Mouse (Mus musculus): Measurements from ENCODE around the gene P4htm.

The P4htm gene

DNA sequence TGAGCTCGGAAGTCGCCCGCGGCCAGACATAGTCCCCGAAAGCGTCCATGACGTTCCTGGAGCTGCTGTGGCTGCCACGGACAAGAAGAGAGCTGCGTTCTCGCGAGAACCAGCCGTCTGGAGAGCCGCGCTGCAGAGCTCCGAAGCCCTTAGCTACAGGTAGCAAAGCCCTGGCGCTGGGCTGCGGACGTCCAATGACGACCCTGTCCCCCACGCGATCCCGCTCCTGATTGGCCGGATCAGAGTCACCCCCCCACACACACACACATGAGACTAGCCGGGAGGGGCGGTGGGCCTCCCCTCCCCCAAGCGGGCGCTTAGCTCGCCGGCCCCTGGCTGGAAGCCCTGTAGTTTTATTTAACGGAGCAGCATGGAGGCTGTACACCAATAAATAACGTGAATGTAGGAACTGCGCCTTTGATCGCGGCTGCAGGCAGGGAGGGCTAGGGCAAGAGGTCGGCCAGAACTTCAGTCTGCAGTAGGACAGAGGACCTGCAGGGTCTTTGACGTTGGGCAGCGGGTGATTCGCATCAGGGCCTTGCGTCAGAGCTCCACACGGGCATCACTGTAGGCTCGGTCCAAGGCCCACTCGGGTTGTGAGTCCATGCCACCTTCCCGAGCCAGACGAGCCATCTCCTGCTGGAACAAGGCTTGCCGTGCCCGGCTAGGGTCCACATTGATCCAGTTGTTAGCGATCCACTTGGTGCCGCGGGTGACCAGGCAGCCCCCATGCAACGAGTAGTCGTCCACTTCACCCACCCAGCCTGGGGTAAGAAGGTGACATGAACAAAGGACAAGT, 18.7 kb downstream of the P4htm start, which contains the start of gene Wdr6:
Gene Wdr6 (minus strand): TSS at position 195 of the 799 bp plus-strand sequence.
- DNase-seq (ENCODE audit: low read depth in 1 of 2, low spot score in 2 of 2) = peak in 1 of 2 experiments; percentile 56

GRCm38 (mm10) chr9:108577934-108578544, 19.4 kb downstream of the P4htm start:
- no peak for DNase-seq (ENCODE audit: low read depth in 1 of 2, low spot score in 2 of 2)

- DNase-seq (ENCODE audit: low read depth in 1 of 2, low spot score in 2 of 2) = no peak
Observed at GRCm38 (mm10) chr9:108577025-108577424, 20.4 kb downstream of the P4htm start.

DNA sequence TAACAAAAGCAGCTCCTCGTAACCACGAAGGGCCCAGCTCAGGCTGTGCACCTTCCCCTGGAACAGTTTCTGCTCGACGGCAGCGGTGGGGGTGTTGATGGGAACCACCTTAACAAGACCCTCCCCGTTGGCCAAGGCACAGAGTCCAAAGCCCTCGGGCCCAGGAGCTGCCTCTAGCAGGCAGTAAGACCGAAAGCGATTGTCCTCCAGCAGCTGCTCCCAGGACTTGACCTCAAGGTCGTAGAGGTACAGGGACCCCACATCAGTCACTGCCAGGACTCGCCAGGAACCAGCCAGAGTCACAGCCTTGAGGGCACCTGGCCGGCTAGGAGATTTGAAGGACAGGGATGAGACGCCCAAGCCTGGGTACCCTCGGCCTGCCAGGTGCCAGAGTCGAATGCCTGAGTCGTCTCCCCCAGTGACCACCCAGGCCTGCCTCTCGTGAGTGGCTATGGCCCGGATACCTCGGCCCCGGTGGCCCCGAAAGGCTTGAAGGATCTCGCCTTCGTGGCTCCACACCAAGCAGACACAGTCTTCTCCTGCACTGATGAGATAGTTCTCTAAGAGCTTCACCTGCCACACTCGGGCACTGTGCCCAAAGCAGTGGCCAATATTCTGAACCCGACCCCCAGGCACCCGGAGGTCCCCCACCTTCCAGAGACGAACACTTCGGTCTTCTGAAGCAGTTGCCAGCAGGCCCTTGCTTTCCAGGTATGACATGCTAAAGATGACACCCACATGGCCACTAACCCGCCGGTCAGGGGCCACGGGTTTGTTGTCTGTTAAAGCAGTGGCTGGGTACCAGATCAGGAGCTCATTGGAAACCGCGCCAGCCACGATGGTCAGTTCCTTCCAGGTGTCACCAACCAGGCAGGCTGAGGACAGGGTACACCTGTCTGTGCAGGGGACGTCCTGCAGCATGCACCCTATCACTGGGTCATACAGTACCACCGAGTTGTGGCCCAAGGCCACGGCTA, 21.9 kb downstream of the P4htm start:
- DNase-seq (ENCODE audit: low read depth in 1 of 2, low spot score in 2 of 2) = no peak

- DNase-seq (ENCODE audit: low read depth in 1 of 2, low spot score in 2 of 2) = no peak
Observed at GRCm38 (mm10) chr9:108574921-108575320, 22.5 kb downstream of the P4htm start.

- DNase-seq (ENCODE audit: low read depth in 1 of 2, low spot score in 2 of 2) = no peak
Observed at GRCm38 (mm10) chr9:108573774-108574690, 23.4 kb downstream of the P4htm start.

DNA sequence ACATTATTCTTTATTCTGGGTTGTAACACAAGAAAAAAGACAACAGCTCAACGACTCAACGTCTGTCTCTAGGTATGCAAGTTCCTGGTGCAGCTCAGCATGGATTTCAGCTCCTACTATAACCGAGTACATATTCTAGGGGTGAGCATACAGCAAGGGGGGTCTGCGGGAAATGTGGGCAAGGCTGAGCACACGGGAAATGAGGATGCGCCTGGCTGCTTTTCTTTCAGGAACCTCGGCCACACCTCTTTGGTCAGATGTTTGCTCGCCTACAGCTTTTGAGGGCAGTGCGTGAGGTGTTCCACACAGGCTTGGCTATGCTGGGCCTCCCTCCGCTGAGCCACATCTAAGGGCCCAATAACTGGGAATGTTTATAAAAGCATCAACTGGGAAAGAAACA, 25.1 kb downstream of the P4htm start:
- DNase-seq (ENCODE audit: low read depth in 1 of 2, low spot score in 2 of 2) = no peak

DNA sequence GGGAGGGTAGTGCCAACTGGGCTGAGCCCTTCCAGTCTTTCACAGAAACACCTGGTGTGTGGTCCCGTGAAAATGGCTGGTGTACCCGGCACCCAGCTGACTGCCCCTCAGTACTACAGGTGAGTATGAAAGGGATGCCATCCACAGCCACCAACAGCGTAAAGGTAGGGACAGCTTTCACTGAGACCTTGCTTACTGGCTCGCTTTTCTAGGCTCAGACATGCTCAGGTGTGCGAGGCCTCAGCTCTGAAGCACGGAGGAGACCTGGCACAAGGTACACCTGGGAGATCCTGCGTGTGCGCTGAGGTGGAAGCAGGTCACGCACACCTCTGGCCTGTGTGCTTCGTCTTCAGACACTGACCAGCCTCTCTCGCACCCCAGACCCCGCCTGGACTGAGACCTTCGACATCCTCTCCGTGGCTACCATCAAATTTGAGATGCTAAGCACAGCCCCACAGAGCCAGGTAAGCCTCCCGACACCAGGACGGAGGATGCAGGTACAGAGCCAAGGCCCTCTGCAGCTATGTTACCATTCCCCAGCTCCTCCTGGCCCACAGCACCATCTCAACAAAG, 26.0 kb downstream of the P4htm start:
- DNase-seq (ENCODE audit: low read depth in 1 of 2, low spot score in 2 of 2) = no peak

DNA sequence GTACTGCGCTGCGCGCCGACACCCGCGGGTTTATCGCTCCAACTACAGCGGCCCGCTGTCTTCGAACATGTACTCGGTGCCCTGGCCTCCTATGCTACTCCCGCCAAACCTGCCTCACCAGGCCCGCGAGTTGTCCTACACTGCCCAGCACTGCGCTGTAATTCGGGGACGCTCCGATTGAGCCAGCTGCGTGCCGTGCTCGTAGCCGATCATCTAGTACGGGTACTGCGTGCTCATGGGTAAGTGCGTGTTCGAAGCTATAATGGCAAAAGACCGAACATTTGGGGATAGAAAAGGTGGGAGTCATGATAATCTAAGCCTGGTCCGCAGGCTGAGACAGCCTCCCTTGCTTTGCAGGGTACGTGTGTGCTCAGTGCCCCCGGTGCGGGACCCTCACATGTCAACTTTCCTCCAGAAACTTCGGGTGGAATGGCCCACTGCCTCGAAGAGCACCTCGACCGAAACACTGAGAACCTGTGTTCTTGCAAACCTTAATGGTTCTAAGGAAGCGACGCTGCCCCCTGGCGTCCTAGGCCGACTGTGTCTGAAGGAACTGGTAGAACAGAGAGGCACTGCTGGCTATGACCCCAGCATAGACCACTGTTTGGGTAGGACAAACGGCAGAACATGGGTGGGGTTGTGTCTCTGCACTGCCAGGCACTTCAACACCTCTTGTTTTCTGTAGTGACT, 27.1 kb downstream of the P4htm start:
- peak; percentile 37 to 65 for DNase-seq (ENCODE audit: low read depth in 1 of 2, low spot score in 2 of 2)

GRCm38 (mm10) chr9:108569381-108570206, 27.9 kb downstream of the P4htm start, which contains the start of gene Dalrd3:
Dalrd3 (plus strand) TSS chr9:108569886.
- peak; percentile 58 to 78 for DNase-seq (ENCODE audit: low read depth in 1 of 2, low spot score in 2 of 2)

GRCm38 (mm10) chr9:108568511-108568921, 29.0 kb downstream of the P4htm start:
- DNase-seq (ENCODE audit: low read depth in 1 of 2, low spot score in 2 of 2) = no peak

DNA sequence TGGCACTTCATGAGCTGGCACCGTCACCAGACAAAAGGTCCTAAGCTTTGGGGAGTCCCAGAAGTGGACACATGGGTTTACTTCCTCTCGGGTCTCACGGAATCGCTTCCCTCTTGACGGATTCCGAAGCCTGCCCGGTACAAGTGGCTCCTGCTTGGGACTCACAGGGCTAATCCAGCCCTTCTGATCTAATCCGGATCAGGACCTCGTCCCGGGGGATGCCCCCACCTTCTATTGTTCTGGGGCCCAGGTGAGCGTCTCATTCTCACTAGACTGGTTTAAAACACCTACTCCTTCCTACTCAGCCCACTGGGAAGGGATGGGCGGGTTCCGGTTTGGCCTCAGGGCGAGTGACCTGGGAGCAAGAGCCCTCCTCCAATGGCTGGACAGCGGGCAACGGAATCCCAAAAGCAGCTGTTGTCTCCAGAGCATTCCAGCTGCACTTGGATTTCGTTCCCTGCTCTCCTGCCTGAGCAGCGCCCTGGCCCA, 29.5 kb downstream of the P4htm start:
- DNase-seq (ENCODE audit: low read depth in 1 of 2, low spot score in 2 of 2) = peak; percentile 27 to 57

DNA sequence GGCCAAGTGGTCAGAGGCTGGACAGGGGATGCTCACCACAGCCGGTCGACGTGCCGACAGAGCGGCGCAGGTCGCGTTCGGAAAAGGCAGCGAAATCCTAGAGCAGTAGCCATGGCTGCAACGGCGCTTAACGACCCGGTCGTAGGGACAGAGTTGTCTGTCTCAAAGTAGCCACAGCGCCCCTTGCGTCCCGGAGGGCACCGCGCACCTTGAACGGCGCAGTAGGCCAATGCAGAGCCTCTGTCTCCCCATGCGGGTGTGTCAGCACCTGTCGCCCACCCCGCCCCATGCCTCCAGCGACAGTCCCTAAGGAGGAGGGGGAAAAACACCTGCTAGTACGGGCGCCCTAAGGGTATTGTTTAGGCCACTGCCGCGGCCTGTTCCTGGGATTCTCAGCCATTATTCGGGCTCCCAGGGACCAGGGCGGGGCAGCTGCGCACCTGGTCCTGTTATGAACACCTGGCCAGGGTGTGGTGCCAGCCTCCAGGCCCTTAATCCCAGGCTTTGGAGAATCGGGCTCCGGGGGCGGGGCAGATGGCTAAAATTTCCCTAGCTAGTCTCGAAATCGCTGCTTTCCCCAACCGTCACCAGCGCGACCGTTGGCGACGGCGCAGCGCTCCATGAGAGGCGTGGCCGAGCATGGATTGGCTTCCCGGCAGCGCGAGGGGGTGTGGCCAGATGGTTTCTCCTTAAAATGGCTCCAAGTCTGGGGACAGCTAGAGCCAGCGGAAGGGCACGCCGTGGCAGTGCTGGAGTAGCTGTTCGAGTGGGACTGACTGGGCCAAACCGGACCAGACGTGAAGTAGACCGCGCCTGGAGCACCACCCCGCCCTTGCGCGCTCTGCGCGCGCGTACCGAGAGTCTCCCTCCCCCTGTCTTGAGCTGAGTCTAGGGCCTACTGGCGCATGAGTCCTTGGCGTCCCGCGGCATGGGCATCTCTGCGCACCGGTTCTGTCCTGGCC, 30.4 kb downstream of the P4htm start, which contains the start of gene Ndufaf3:
Gene Ndufaf3 (minus strand): TSS at position 620 of the 962 bp plus-strand sequence.
- DNase-seq (ENCODE audit: low read depth in 1 of 2, low spot score in 2 of 2) = peak; percentile 90 to 93

GRCm38 (mm10) chr9:108565881-108566814, 31.3 kb downstream of the P4htm start:
- DNase-seq (ENCODE audit: low read depth in 1 of 2, low spot score in 2 of 2) = no peak

- no peak for DNase-seq (ENCODE audit: low read depth in 1 of 2, low spot score in 2 of 2)
Observed at GRCm38 (mm10) chr9:108564131-108564530, 33.3 kb downstream of the P4htm start.

DNA sequence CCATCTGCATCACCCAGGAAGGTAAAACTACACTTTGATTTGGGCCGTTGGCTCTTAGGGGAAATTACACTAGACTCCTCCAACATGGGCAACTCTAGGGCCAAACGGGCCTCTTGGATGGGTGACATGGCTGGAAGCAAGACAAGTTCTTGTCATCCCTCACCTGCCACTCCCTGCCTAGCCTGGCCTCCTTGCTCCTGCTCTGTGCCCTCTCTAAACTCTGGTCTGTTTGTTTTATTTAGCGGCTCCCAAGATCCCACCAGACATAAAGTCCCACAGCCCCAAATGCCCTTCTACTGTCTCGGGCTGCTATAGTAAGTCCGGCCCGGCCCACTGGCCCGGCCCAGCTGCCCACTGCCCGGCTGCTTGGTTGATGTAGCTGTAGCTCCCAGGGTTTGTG, 33.8 kb downstream of the P4htm start:
- no peak for DNase-seq (ENCODE audit: low read depth in 1 of 2, low spot score in 2 of 2)

Data from monocyte, adult 2 months (primary cell).